Mouse (Mus musculus) ES-E14 (cell line): ENCODE data around the gene Zfp821. TPM values are rescaled to one million over a fixed set of nuclear protein-coding genes. Genes with fewer than 3 reads are reported as not detected.
A peak's percentile ranks its signal among the peaks of the same experiment; 100 is the strongest.

Experiments
- DNase-seq: peaks from one replicate; pipeline ENCODE4 v3.0.0-alpha.2; 2013; ENCODE audit warnings: low read depth, low spot score
- H3K27ac ChIP-seq: 2 replicates; pipeline ENCODE4 v1.5.1; 2012; ENCODE audit warnings: low read depth, mild to moderate bottlenecking, low read length, moderate library complexity, mixed read lengths; ENCODE audit not compliant: poor library complexity, insufficient read depth, severe bottlenecking
- H3K36me3 ChIP-seq: 2 replicates; pipeline ENCODE4 v1.6.1; 2012; ENCODE audit warnings: mild to moderate bottlenecking, low read length, moderate library complexity, mixed read lengths; ENCODE audit not compliant: control insufficient read depth, poor library complexity, insufficient read depth, severe bottlenecking
- H3K4me1 ChIP-seq, 2 experiments: fragments of 150-350 bp in 1 of 2; sonication (generic) in 1 of 2; 2 replicates each; pipeline ENCODE4 v1.6.1; 2012; ENCODE audit warnings: low read length in 2 of 2, mild to moderate bottlenecking in 1 of 2, mixed read lengths in 1 of 2; ENCODE audit not compliant: control insufficient read depth in 2 of 2, insufficient read depth in 2 of 2, poor library complexity in 1 of 2
- H3K4me3 ChIP-seq, 2 experiments: fragments of 150-350 bp in 1 of 2; sonication (generic) in 1 of 2; 2 replicates each; pipeline ENCODE4 v1.5.1; 2012; ENCODE audit warnings: low read length in 2 of 2, low read depth in 1 of 2, mild to moderate bottlenecking in 1 of 2, mixed read lengths in 1 of 2; ENCODE audit not compliant: insufficient read depth in 1 of 2, poor library complexity in 1 of 2, severe bottlenecking in 1 of 2
- H3K9ac ChIP-seq: 2 replicates; pipeline ENCODE4 v1.6.1; 2012; ENCODE audit warnings: low read depth, mild to moderate bottlenecking, low read length, mixed read lengths; ENCODE audit not compliant: poor library complexity, insufficient read depth, severe bottlenecking
- H3K9me3 ChIP-seq: fragments of 150-350 bp; sonication (generic); 2 replicates; pipeline ENCODE4 v1.6.1; 2012; ENCODE audit warnings: low read depth, mild to moderate bottlenecking, low read length; ENCODE audit not compliant: control insufficient read depth, insufficient read depth
- CHD2 ChIP-seq: IDR thresholded peaks from 2 replicates; pipeline ENCODE4 v1.6.1; 2014; ENCODE audit warnings: mild to moderate bottlenecking, low read depth, low read length, inconsistent platforms
- HCFC1 ChIP-seq: IDR thresholded peaks from 2 replicates; pipeline ENCODE4 v1.6.1; 2012; ENCODE audit warnings: low read length, inconsistent platforms, borderline replicate concordance; ENCODE audit not compliant: insufficient read depth
- MAFK ChIP-seq: IDR thresholded peaks from 2 replicates; pipeline ENCODE4 v1.6.1; 2014; ENCODE audit warnings: mild to moderate bottlenecking, low read depth, low read length, inconsistent platforms; ENCODE audit not compliant: insufficient read depth
- ZC3H11A ChIP-seq: IDR thresholded peaks from 2 replicates; pipeline ENCODE4 v1.6.1; 2012; ENCODE audit warnings: low read depth, mild to moderate bottlenecking, inconsistent platforms, low read length, borderline replicate concordance
- ZNF384 ChIP-seq: IDR thresholded peaks from 2 replicates; pipeline ENCODE4 v1.6.1; 2012; ENCODE audit warnings: low read depth, low read length, inconsistent platforms
- in situ Hi-C, 2 experiments: fragments of 600-800 bp; cut with MboI; formaldehyde crosslinking; loops; one replicate each; pipeline ENCODE4 v1.15.1; 2025; ENCODE audit warnings: low sequenced_read_pairs in 2 of 2, inconsistent platforms in 1 of 2; ENCODE audit not compliant: unreplicated experiment in 2 of 2
- total RNA-seq: library from RNA; depleted of rRNA; stranded (reverse); fragments of 300-350 nt; gene quantifications from 2 replicates; pipeline ENCODE4 v1.2.3, GENCODE M21; 2012

Zfp821 gene
- total RNA-seq, 1 experiment, result 8.7 TPM

DNA sequence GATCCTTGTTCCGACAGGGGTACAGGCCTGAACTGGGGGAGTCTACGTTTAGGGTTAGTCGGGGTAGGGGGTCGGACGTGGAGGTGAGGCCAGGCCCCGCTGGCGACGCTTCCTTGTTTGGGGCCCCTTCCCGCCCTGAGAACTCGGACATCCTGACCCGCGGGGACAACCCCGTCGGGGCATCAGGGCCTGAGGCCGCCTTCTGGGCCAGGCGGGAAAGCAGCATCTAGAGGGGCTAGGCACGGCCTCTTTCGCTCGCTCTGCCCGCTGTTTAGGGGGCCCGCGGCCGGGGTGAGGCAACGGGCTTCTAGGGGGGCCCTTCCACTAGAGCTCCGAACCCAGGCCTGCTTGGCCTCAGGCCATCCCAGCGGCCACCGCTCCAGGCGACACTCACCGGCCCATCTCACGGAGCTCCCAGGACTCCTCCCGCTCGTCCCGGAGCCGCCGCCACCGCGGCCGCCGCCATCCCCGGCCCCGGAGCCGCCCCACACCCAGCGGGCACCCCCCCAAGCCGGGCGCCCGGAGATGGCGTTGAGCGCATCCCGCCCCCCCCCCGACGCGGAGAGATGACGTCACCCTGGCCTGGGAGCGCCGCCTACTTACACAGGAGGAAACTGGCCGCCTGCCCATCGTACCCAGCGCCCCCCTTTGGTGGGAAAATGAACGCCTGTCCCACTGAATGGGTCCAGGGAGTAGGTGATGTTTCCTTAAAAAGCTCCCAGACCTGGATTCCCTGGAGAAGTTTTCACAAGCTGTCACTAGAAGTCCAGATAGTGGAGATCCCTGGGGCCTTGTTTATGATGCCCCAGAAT lies 32.1 kb downstream of the Zfp821 start, which contains the start of gene Atxn1l:
Gene Atxn1l, minus strand, starts transcription at position 503 of the 812 bp plus-strand sequence.
- Histone ChIP-seq H3K4me1 (peaks cover 0 to 3% of the 10 kb centered on the region in 2 experiments; a peak in 1 of 4 replicates), H3K36me3 (peaks cover 9% of the 10 kb centered on the region; the same call in 1 of the 2 replicates), H3K4me3 (peak within 1 kb of the TSS; percentile 86 to 98), H3K9ac (peak within 1 kb of the TSS; percentile 97), H3K27ac (peak within 1 kb of the TSS; percentile 59; the same call in 1 of the 2 replicates), H3K9me3 (0 out of 2 replicates have a peak, but pooled peaks cover 2% of the 10 kb centered on the region)
- no peak; the same call in 1 of the 2 replicates for TF ChIP-seq ZC3H11A
- no peak for TF ChIP-seq MAFK
- TF ChIP-seq ZNF384, result no peak
- peak; percentile 71; the same call in 1 of the 2 replicates for TF ChIP-seq HCFC1
- DNase-seq, result peak; percentile 85
- in situ Hi-C loops, result no loop called here

DNA sequence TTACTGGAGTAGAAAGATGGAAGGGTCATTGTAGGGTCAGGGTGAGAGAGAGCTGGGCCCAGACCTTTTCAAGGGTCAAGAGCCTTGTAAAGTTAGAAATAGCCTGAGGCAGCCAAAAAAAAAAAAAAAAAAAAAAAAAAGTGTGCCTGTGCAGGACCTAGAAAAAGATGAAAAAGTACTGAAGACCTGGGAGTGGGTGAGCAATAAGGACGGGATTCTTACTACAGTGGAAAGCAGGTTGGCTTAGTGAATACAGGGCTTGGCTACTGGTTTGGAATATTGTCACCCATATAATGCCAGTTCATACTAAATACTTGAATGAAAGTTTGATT lies 32.7 kb downstream of the Zfp821 start:
- peaks cover 0 to 3% of the 10 kb centered on the region in 2 experiments; a peak in 1 of 4 replicates for H3K4me1 ChIP-seq
- no peak overlapping the region for H3K9ac ChIP-seq
- H3K27ac ChIP-seq, result no peak overlapping the region
- DNase-seq, result no peak
- in situ Hi-C loops, result no loop called here
- 0 out of 2 replicates have a peak, but pooled peaks cover 2% of the 10 kb centered on the region for H3K9me3 ChIP-seq
- TF ChIP-seq MAFK (no peak), ZNF384 (peak; percentile 86)
- H3K36me3 ChIP-seq, result peaks cover 4% of the 10 kb centered on the region; the same call in 1 of the 2 replicates
- H3K4me3 ChIP-seq, result peak overlapping the region in 1 of 2 experiments; percentile 86; a peak in 2 of 4 replicates

- H3K9me3 ChIP-seq, result no peaks in the 10 kb centered on the region
- no peaks in the 10 kb centered on the region for H3K4me1 ChIP-seq
- no peak overlapping the region for H3K27ac ChIP-seq
- no peak for TF ChIP-seq ZC3H11A
- TF ChIP-seq HCFC1, result no peak
- TF ChIP-seq CHD2, result no peak
- no peak for TF ChIP-seq MAFK
- no peak for TF ChIP-seq ZNF384
- in situ Hi-C loops, result no loop called here
- no peaks in the 10 kb centered on the region for H3K36me3 ChIP-seq
- no peak overlapping the region for H3K9ac ChIP-seq
- H3K4me3 ChIP-seq, result no peak overlapping the region
- no peak for DNase-seq
Measured at GRCm38 (mm10) chr8:109747468-109748199, 42.3 kb downstream of the Zfp821 start.

DNA sequence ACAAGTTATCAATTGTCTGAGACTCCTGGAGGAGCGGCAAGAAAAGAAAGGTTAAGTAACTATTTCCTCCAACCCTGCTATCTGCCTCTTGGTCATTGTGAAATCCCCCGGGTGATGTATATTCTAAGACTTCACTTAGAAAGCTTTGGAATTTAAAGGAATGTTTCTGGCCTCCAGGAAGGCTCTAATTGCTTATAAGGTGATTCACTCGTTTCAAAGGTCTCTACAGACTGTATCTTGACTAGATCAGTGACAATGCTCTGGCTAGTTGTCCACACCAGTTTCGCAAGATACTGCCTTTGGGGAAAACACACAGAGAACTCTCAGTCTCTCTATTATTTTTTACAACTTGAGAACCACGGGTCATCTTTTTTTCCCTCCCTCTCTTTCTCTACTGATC lies 44.9 kb downstream of the Zfp821 start:
- no peak for TF ChIP-seq ZNF384
- TF ChIP-seq CHD2, result no peak
- TF ChIP-seq ZC3H11A, result no peak
- no peak for TF ChIP-seq MAFK
- no peak for TF ChIP-seq HCFC1
- H3K4me1 ChIP-seq, result no peaks in the 10 kb centered on the region
- in situ Hi-C loops, result no loop called here
- no peak overlapping the region for H3K4me3 ChIP-seq
- H3K9me3 ChIP-seq, result no peaks in the 10 kb centered on the region
- no peak overlapping the region for H3K9ac ChIP-seq
- no peaks in the 10 kb centered on the region for H3K36me3 ChIP-seq
- no peak overlapping the region for H3K27ac ChIP-seq
- no peak for DNase-seq
